Mouse (Mus musculus) small intestine, adult 2 months (tissue): ENCODE results near the gene Prss43.

Experiments used
- CTCF ChIP-seq: fragments of 200-500 bp; IDR thresholded peaks from 2 replicates; pipeline ENCODE4 v1.5.1; 2012; ENCODE audit warnings: low read depth, mild to moderate bottlenecking, control low read depth, inconsistent platforms, low read length, moderate library complexity, mixed read lengths; ENCODE audit not compliant: insufficient replicate concordance, insufficient read length; ENCODE audit errors: extremely low read depth
- POLR2A ChIP-seq: fragments of 200-500 bp; IDR thresholded peaks from 2 replicates; pipeline ENCODE4 v1.6.1; 2012; ENCODE audit warnings: low read depth, mild to moderate bottlenecking, control low read depth, inconsistent platforms, low read length, moderate library complexity

DNA sequence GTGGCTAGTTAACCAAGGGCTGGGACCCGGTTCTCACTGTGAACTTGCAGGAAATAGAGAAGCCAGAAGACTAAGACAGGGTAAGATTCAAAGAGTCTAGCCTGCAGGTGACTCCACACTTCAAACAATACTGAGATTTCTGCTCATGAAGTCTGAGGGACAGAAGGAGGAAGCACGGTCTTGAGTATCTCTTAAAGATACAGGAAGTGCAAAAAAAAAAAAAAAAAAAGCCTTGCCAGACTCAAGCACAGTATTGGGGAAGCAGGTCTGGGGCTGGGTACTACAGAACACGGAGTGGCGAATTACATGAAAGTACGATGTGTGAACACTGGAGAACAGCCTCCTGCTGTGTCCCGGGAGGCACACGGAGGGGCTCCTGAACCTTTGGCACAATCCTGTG, 658 bp upstream of the Prss43 start:
- no peak for TF ChIP-seq POLR2A
- no peak for TF ChIP-seq CTCF
